Mouse (Mus musculus) adrenal gland, adult (tissue): ENCODE results near the gene Anapc7.

Experiments used
- DNase-seq, 2 experiments: peaks; one replicate each; pipeline ENCODE4 v3.0.0; 2022 to 2023; ENCODE audit warnings: low spot score in 1 of 2; ENCODE audit not compliant: inconsistent age in 2 of 2

Anapc7 gene

GRCm38 (mm10) chr5:122421271-122422068 is at the start of gene Anapc7:
Anapc7 (plus strand) TSS chr5:122421693.
- no peak for DNase-seq

- DNase-seq = peak; percentile 99 to 100
Measured at GRCm38 (mm10) chr5:122372192-122372769, 49.2 kb upstream of the Anapc7 start, which contains the start of gene Fam216a. Fam216a (minus strand) TSS chr5:122372364.

GRCm38 (mm10) chr5:122372878-122373277 is 48.6 kb upstream of the Anapc7 start:
- DNase-seq = peak in 1 of 2 experiments; percentile 30

GRCm38 (mm10) chr5:122377101-122377833 is 44.2 kb upstream of the Anapc7 start:
- no peak for DNase-seq

- no peak for DNase-seq
Measured at GRCm38 (mm10) chr5:122378171-122378570, 43.3 kb upstream of the Anapc7 start.

GRCm38 (mm10) chr5:122379374-122380155 is 41.9 kb upstream of the Anapc7 start:
- peak; percentile 80 to 91 for DNase-seq

- peak in 1 of 2 experiments; percentile 30 for DNase-seq
Measured at GRCm38 (mm10) chr5:122390006-122390405, 31.5 kb upstream of the Anapc7 start.

GRCm38 (mm10) chr5:122390671-122391070 is 30.8 kb upstream of the Anapc7 start:
- DNase-seq = peak in 1 of 2 experiments; percentile 31

GRCm38 (mm10) chr5:122391178-122391785 is 30.2 kb upstream of the Anapc7 start:
- DNase-seq = peak in 1 of 2 experiments; percentile 50

GRCm38 (mm10) chr5:122391786-122392180 is 29.7 kb upstream of the Anapc7 start, which contains the start of gene Arpc3:
Arpc3 (plus strand) TSS chr5:122391878.
- DNase-seq = peak; percentile 92 to 96

GRCm38 (mm10) chr5:122392227-122393004 is 29.1 kb upstream of the Anapc7 start:
- DNase-seq = peak; percentile 39 to 79

GRCm38 (mm10) chr5:122393887-122394286 is 27.6 kb upstream of the Anapc7 start:
- peak; percentile 76 to 93 for DNase-seq

- DNase-seq = peak; percentile 61 to 63
Measured at GRCm38 (mm10) chr5:122396791-122397190, 24.7 kb upstream of the Anapc7 start.

GRCm38 (mm10) chr5:122397495-122397894 is 24.0 kb upstream of the Anapc7 start:
- no peak for DNase-seq

- peak in 1 of 2 experiments; percentile 49 for DNase-seq
Measured at GRCm38 (mm10) chr5:122399871-122400270, 21.6 kb upstream of the Anapc7 start.

- DNase-seq = peak; percentile 93 to 95
Measured at GRCm38 (mm10) chr5:122400628-122401302, 20.7 kb upstream of the Anapc7 start.

- peak; percentile 82 to 93 for DNase-seq
Measured at GRCm38 (mm10) chr5:122401303-122401640, 20.2 kb upstream of the Anapc7 start.

- peak in 1 of 2 experiments; percentile 36 for DNase-seq
Measured at GRCm38 (mm10) chr5:122402160-122402559, 19.3 kb upstream of the Anapc7 start.

- DNase-seq = no peak
Measured at GRCm38 (mm10) chr5:122402772-122403171, 18.7 kb upstream of the Anapc7 start.
